Mouse (Mus musculus) urinary bladder, adult 2 months (tissue): Measurements from ENCODE around the gene Speg. TPM values are rescaled to one million over a fixed set of nuclear protein-coding genes. Genes with fewer than 3 reads are reported as not detected.

ENCODE experiments used
- DNase-seq: peaks from one replicate; pipeline ENCODE4 v3.0.0; 2022; ENCODE audit warnings: low spot score
- polyA plus RNA-seq: library from polyadenylated mRNA; depleted of rRNA; stranded (reverse); fragments of >200 nt; gene quantifications from 2 replicates; pipeline ENCODE4 v1.2.3, GENCODE M21; 2012

The Speg gene
- polyA plus RNA-seq, 1 experiment = 91.1 TPM

DNA sequence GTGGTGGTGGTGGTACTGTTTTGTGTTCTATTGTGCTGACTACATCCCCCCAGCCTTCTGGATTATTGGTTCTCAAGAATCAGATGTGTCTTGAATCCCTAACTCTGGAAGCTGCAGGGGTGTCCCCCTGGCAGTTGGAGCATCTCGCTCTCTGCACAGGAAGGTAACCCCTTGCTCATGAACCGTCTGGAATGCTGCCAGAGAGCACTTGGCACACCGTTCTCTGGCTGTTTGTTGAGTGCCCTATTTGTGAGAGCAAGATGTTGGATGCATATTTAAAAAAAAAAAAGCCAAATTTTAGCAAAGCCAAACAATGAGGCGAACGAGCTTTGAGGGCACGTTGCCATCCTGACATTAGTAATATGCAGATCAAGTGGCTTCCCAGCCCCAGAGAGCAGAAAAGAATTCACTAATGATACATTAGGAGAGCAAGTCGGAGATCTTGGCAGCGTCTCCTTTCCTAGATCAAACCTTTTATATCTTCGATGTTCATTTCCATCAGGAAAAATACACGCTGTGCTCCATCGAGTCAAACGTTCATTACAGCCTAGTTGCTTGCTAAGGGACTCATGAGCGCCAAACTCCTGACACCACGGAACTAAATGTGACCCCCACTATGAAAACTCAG is 9.5 kb upstream of the Speg start:
- no peak for DNase-seq

DNA sequence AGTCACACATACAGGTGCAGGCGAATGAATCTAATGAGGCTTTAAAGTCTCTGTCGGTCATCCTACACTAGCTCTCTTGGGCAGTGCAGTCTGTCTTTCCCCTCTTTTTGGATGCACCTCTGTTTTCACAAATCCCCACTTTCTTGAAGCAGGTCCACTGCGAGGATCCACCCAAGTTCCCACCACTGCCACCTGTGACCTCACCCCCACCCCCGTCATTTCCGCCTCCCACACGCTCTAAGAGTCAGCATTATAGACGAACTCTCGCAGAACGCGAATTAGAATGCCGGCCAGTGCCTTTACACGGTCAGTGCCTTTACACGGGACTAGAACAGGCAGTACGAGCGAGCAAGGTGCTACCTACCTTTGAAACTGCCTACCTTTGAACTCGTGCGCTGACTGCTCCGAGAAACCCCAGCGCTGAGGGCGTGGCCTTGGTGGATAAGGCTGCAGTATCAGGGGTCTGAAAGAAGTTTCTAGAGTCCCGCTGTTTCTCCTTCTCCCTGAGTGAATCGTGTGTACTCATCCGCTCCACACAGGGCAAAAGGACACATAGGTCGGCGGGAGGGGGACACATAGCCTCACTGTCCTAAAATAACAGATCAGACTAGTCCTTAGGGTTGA is 5.6 kb upstream of the Speg start:
- no peak for DNase-seq

- DNase-seq = no peak
Measured at GRCm38 (mm10) chr1:75369984-75370660, 5.0 kb upstream of the Speg start.

DNA sequence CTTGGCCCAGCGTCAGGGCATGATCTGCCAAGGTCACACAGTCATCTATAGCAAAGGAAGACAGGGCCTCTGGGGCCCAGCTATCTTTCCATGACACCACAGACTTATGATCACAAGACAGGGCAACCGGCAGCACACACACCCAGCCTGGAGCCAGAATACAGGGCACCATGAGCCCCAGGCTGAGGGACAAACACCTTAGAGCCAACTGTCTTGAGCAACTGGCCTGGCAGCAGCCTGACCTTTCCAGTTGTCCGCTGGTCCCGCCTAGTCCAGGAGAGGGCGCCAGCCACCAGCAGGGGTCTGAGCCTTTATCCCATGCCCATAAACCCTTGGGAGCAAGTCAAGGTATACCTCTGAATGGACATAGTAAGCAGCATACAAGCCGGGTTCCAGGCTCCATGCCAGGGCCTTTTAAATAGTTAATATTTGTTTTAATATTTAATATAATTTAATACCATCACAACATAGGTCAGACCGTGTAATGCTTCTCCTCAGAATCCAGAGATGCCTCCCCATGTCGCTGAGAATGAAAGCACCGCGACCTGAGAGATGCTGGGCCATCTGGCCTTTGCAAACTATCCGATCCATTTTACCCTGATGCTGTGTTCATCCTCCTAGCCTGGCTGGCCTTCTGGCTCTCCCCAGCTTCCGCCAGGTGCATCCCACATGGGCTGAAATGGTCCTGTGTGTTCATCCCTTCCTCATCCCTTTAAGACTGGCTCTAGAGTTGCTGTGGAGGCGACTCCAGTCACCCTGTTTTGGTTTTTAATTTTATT is 3.6 kb upstream of the Speg start:
- DNase-seq = no peak

- no peak for DNase-seq
Measured at GRCm38 (mm10) chr1:75372450-75372849, 2.6 kb upstream of the Speg start.

- DNase-seq = no peak
Measured at GRCm38 (mm10) chr1:75373276-75373675, 1.8 kb upstream of the Speg start.

GRCm38 (mm10) chr1:75379196-75379595 is 4.1 kb downstream of the Speg start:
- DNase-seq = no peak

- DNase-seq = no peak
Measured at GRCm38 (mm10) chr1:75379931-75380330, 4.8 kb downstream of the Speg start.

- no peak for DNase-seq
Measured at GRCm38 (mm10) chr1:75380951-75381350, 5.9 kb downstream of the Speg start.

- no peak for DNase-seq
Measured at GRCm38 (mm10) chr1:75381482-75382355, 6.6 kb downstream of the Speg start.

- no peak for DNase-seq
Measured at GRCm38 (mm10) chr1:75382356-75383071, 7.4 kb downstream of the Speg start.

DNA sequence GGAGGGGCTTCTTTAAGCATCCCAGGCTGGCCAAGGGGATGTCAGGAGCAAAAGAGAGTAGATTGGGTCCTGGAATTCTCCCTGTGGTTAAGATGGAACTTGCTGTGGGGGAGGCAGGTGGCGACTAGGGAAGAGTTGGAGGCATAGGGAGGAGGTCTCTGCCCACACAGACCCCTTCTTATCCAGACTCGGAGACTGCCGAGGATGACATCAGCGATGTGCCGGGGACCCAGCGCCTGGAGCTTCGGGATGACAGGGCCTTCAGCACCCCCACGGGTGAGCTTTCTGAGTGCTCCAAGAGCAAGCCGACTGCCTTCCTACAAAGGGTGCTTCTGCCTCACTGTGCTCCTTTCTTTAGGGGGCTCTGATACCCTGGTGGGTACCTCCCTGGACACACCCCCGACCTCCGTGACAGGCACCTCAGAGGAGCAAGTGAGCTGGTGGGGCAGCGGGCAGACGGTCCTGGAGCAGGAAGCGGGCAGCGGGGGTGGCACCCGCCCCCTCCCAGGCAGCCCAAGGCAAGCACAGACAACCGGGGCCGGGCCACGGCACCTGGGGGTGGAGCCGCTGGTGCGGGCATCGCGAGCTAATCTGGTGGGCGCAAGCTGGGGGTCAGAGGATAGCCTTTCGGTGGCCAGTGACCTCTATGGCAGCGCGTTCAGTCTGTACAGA is 9.5 kb downstream of the Speg start:
- no peak for DNase-seq

DNA sequence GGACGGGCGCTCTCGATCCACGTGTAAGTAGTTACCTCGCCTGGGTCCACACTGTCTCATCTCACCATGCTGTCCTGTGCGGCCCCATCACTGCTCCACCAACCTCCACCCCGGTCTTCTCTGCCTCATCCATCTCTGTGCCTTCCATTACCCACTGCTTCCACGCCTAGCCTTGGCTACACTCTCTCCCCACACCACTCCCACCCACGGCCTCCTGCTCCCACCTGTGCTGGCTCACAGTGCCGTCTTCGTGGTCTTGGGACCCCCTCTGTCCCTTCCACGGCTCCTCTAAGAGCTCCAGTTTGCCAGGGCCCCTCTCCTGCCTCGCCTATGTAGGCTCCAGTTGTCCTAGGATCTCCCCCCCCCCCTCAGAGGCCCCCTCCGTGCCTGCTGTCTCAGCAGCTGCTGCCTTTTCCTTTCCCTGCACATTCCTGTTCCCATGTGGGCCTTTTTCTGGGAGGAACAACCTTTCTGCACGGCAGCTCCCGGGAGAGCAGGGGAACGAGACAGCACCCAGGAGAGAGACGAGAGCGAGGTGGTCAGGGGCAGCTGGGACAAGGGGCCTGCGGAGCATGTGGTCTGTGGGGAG is 10.1 kb downstream of the Speg start:
- no peak for DNase-seq

- DNase-seq = no peak
Measured at GRCm38 (mm10) chr1:75386149-75386548, 11.1 kb downstream of the Speg start.

GRCm38 (mm10) chr1:75387469-75387928 is 12.4 kb downstream of the Speg start:
- DNase-seq = no peak

DNA sequence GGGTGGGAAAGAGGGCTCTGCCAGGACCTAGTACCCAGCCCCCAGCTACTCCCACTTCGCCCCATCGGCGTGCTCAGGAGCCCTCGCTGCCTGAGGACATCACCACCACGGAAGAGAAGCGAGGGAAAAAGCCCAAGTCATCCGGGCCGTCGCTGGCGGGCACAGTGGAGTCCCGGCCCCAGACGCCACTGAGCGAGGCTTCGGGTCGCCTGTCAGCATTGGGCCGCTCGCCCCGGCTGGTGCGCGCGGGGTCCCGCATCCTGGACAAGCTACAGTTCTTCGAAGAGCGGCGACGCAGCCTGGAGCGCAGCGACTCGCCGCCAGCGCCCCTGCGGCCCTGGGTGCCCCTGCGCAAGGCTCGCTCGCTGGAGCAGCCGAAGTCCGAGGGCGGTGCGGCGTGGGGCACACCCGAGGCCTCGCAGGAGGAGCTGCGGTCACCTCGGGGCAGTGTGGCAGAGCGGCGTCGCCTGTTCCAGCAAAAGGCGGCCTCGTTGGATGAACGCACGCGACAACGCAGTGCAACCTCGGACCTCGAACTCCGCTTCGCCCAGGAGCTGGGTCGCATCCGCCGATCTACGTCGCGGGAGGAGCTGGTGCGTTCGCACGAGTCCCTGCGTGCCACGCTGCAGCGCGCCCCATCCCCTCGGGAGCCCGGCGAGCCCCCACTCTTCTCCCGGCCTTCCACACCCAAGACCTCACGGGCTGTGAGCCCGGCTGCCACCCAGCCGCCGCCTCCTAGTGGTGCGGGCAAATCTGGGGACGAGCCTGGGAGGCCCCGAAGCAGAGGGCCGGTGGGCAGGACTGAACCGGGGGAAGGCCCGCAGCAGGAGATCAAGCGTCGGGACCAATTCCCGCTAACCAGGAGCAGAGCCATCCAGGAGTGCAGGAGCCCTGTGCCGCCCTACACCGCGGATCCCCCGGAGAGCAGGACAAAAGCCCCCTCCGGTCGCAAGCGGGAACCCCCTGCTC is 13.1 kb downstream of the Speg start:
- no peak for DNase-seq

DNA sequence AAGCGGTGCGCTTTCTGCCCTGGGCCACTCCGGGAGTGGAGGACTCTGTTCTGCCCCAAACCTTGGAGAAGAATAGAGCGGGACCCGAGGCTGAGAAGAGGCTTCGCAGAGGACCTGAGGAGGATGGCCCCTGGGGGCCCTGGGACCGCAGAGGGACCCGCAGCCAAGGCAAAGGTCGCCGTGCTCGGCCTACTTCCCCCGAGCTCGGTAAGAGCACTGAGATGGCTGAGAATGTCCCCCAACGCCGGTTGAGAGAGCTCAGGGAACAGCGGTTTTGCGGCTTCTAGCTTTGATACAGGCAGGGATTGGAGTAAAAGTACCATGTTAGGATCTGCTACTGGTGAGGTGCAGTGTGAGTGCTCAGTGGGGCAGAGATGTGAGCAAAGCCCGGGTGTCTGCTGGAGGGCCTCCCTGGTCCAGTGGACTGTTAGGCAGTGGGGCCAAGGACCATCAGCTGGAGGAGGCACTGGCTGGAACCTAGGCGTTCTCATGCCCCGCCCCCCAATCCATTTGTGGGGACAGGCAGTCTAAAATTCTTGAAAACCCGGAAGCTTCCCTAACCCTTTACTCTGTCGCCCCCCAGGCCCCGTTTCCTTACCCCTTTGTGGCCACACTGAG is 13.9 kb downstream of the Speg start:
- no peak for DNase-seq

GRCm38 (mm10) chr1:75393139-75393538 is 18.0 kb downstream of the Speg start:
- no peak for DNase-seq
